12 mouse cellular contexts compared by ENCODE assay signal in genomic region chr5:146703710-146704121, GRCm38 (mm10).
DNase-seq lines count a peak whose midpoint lies in the region; ATAC-seq and TF ChIP-seq lines count a peak whose summit lies in the region.
"Had no signal": no experiment of that assay in that cellular context is flagged by ENCODE, and none has a peak within 500 bp of the region (broad histone marks: within the 10 kb centered on the region; RNA-seq: fewer than 3 reads in every experiment).

No protein-coding gene starts in this region.

- no peaks in the 10 kb centered on the region for H3K27me3 ChIP-seq in heart, embryonic 13.5 days (replicated peaks)
- no peaks in the 10 kb centered on the region for H3K27me3 ChIP-seq in G1E (ENCODE audit: insufficient read depth, low read length)
- H3K27me3 ChIP-seq: hindbrain, embryonic 15.5 days; limb, embryonic 12.5 days had no signal

- ATAC-seq in heart, embryonic 13.5 days (ENCODE audit: extremely low read depth, insufficient number of reproducible peaks, low FRiP score, low TSS enrichment): peak; percentile 72; the same call in 1 of the 2 replicates
- ATAC-seq in G1E (ENCODE audit: extremely low read depth, insufficient number of reproducible peaks, low FRiP score, poor library complexity, severe bottlenecking): peak; percentile 88
- peak; percentile 85 for ATAC-seq in erythroblast, adult 5-6 weeks (replicated peaks; ENCODE audit: low FRiP score, poor library complexity, severe bottlenecking)
- peak; percentile 56 for ATAC-seq in megakaryocyte, adult 5-6 weeks (ENCODE audit: poor library complexity, severe bottlenecking)

- H3K4me2 ChIP-seq in heart, embryonic 13.5 days: peak overlapping the region; percentile 24
- H3K4me2 ChIP-seq: hindbrain, embryonic 15.5 days; limb, embryonic 12.5 days had no signal

- WGBS in heart, embryonic 13.5 days: 21% methylated on average over 8 of the region's 8 CpGs

- H3K9me3 ChIP-seq in heart, embryonic 13.5 days: peaks cover 4% of the 10 kb centered on the region; the same call in 1 of the 2 replicates
- peaks cover 18% of the 10 kb centered on the region for H3K9me3 ChIP-seq in G1E (replicated peaks)
- H3K9me3 ChIP-seq: forebrain, embryonic 10.5 days; hindbrain, embryonic 15.5 days; limb, embryonic 12.5 days had no signal

- no peak overlapping the region for H3K9ac ChIP-seq in heart, embryonic 13.5 days
- H3K9ac ChIP-seq: hindbrain, embryonic 15.5 days; limb, embryonic 12.5 days had no signal

- no peak for TF ChIP-seq CTCF in G1E (IDR thresholded peaks at IDR 0.05; ENCODE audit: low read depth, low read length)

- H3K36me3 ChIP-seq in heart, embryonic 13.5 days: no peaks in the 10 kb centered on the region
- no peaks in the 10 kb centered on the region for H3K36me3 ChIP-seq in G1E (replicated peaks)
- H3K36me3 ChIP-seq: forebrain, embryonic 10.5 days; hindbrain, embryonic 15.5 days; limb, embryonic 12.5 days had no signal

- no peak for DNase-seq in heart, adult 18-20 months
- peak; percentile 88 for DNase-seq in G1E (ENCODE audit: low spot score)
- DNase-seq in embryo, embryonic 10 days (ENCODE audit: low spot score): no peak
- no peak for DNase-seq in left cerebral cortex, adult 11 months (ENCODE audit: low spot score)
- DNase-seq in cerebellum, postnatal 25 days: no peak
- DNase-seq: thymus, postnatal 14 days had no signal

- no peak overlapping the region for H3K4me3 ChIP-seq in heart, embryonic 13.5 days
- H3K4me3 ChIP-seq in G1E (ENCODE audit: low read depth, low read length): no peak overlapping the region; the same call in 1 of the 2 replicates
- H3K4me3 ChIP-seq: forebrain, embryonic 10.5 days; hindbrain, embryonic 15.5 days; limb, embryonic 12.5 days had no signal

- peak overlapping the region; percentile 80 for H3K27ac ChIP-seq in heart, embryonic 13.5 days (replicated peaks)
- H3K27ac ChIP-seq: forebrain, embryonic 10.5 days; hindbrain, embryonic 15.5 days; limb, embryonic 12.5 days had no signal

- peaks cover 27% of the 10 kb centered on the region for H3K4me1 ChIP-seq in heart, embryonic 13.5 days
- peaks cover 78% of the 10 kb centered on the region for H3K4me1 ChIP-seq in G1E (ENCODE audit: insufficient read depth, low read depth, low read length)
- H3K4me1 ChIP-seq: hindbrain, embryonic 15.5 days had no signal
